Mouse (Mus musculus): Measurements from ENCODE around the gene Teddm3. TPM values are rescaled to one million over a fixed set of nuclear protein-coding genes. Genes with fewer than 3 reads are reported as not detected.
"Not testable (repeated sequence)": the region's sequence is repeated elsewhere in the genome, so short reads cannot be mapped to it uniquely, and the experiment has no call there.

Teddm3 gene
- polyA plus RNA-seq (2015; fragmentation: Nextera tagmentation; extraction: Ambion mirVana): 15.9 and 17.6 TPM in 2 replicates

GRCm38 (mm10) chr16:21153900-21154299 is at the start of gene Teddm3:
Teddm3 (minus strand) TSS chr16:21154000.
- not testable (repeated sequence) for H3K27ac ChIP-seq; H3K4me1 ChIP-seq; H3K27me3 ChIP-seq; H3K9me3 ChIP-seq; H3K4me2 ChIP-seq; H3K4me3 ChIP-seq; H3K36me3 ChIP-seq; ATAC-seq (ENCODE audit: insufficient number of reproducible peaks, low FRiP score, low TSS enrichment, low read depth); H3K9ac ChIP-seq
- no CpG with 5 or more reads among the region's 2 CpGs for WGBS

DNA sequence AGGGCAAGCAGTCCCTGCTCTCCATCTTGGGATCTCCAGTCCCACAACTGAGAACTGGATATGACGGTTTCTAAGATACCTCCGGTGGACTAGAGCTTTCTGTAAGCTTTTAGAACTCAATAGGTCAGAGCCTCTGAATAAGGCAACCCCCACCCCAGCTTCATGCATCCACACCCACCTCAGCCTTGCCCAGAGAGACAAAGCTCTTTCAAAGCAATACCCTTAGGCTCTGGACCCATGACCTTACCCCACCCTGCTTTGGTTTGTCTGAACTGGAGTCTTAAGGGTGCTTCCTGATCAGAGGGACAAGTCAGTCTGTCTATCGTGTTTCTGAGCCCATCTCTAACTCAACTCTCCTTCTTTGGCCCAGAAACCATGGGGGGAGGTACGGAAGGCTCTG is 48.9 kb upstream of the Teddm3 start:
- Histone ChIP-seq H3K27me3 (no peaks in the 10 kb centered on the region), H3K4me3 (no peak overlapping the region), H3K36me3 (no peaks in the 10 kb centered on the region), H3K4me2 (no peak overlapping the region), H3K27ac (no peak overlapping the region), H3K9me3 (no peaks in the 10 kb centered on the region), H3K4me1 (peaks cover 19% of the 10 kb centered on the region), H3K9ac (no peak overlapping the region)
- ATAC-seq (ENCODE audit: insufficient number of reproducible peaks, low FRiP score, low TSS enrichment, low read depth): no peak
- 86% methylated on average over 4 of the region's 4 CpGs for WGBS

DNA sequence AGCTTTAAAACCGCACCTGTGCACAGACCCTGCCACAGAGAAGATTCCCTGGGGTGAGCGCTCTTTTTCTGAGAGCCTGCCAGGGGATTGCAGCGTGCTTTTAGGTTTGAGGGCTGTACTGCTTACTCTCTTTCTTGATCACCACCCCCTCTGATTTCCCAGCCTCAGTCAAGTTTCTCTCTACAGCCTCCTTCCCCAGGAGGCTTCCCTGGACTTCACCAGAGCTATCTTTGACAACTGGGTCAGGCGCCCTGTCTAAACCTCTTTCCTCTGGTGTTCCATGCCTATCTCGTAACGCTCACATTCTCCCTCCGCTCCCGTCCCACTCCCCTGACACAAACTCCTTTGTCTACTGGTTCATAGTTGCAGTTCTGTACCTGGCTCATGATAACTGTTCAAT is 45.6 kb upstream of the Teddm3 start:
- no peak overlapping the region for H3K9ac ChIP-seq
- ATAC-seq (ENCODE audit: insufficient number of reproducible peaks, low FRiP score, low TSS enrichment, low read depth): no peak
- 68% methylated on average over 8 of the region's 8 CpGs for WGBS
- H3K36me3 ChIP-seq: no peaks in the 10 kb centered on the region
- 0 out of 2 replicates have a peak, but pooled peaks cover 3% of the 10 kb centered on the region for H3K4me1 ChIP-seq
- H3K9me3 ChIP-seq: no peaks in the 10 kb centered on the region
- no peak overlapping the region for H3K27ac ChIP-seq
- no peak overlapping the region for H3K4me3 ChIP-seq
- no peaks in the 10 kb centered on the region for H3K27me3 ChIP-seq
- H3K4me2 ChIP-seq: no peak overlapping the region

DNA sequence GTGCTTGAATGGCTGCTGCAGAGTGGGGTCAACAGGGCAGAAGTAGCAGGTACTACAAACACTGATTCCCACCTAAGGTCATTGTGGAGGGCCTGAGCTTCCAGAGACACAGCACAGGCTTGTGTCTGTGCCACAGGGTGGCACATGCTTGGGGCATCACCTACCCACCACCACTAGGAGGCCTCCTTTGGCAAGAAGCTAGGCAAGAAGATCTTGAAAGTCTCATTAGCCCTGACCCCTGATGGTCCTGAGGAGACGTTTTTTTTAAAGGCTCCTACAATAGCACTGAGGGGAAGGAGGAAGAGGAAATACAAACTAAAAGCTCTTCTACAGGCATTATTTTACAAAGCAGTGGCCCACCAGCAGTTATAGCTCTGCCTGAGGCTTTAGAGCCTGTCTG is 44.7 kb upstream of the Teddm3 start:
- H3K4me3 ChIP-seq: no peak overlapping the region
- WGBS: 16% methylated on average over 1 of the region's 1 CpGs

GRCm38 (mm10) chr16:21198006-21198405 is 44.2 kb upstream of the Teddm3 start:
- H3K4me3 ChIP-seq: no peak overlapping the region
- no peaks in the 10 kb centered on the region for H3K9me3 ChIP-seq
- H3K4me2 ChIP-seq: no peak overlapping the region
- no peak for ATAC-seq (ENCODE audit: insufficient number of reproducible peaks, low FRiP score, low TSS enrichment, low read depth)
- no peaks in the 10 kb centered on the region for H3K27me3 ChIP-seq
- 91% methylated on average over 7 of the region's 7 CpGs for WGBS
- H3K9ac ChIP-seq: no peak overlapping the region
- H3K36me3 ChIP-seq: no peaks in the 10 kb centered on the region
- H3K27ac ChIP-seq: no peak overlapping the region
- no peaks in the 10 kb centered on the region for H3K4me1 ChIP-seq

More for the DNA sequence above, 44.7 kb upstream of the Teddm3 start:
- no peak overlapping the region for H3K4me2 ChIP-seq
- no peaks in the 10 kb centered on the region for H3K4me1 ChIP-seq
- no peaks in the 10 kb centered on the region for H3K9me3 ChIP-seq
- no peak overlapping the region for H3K27ac ChIP-seq
- ATAC-seq (ENCODE audit: insufficient number of reproducible peaks, low FRiP score, low TSS enrichment, low read depth): no peak
- H3K27me3 ChIP-seq: no peaks in the 10 kb centered on the region
- no peak overlapping the region for H3K9ac ChIP-seq
- H3K36me3 ChIP-seq: no peaks in the 10 kb centered on the region

DNA sequence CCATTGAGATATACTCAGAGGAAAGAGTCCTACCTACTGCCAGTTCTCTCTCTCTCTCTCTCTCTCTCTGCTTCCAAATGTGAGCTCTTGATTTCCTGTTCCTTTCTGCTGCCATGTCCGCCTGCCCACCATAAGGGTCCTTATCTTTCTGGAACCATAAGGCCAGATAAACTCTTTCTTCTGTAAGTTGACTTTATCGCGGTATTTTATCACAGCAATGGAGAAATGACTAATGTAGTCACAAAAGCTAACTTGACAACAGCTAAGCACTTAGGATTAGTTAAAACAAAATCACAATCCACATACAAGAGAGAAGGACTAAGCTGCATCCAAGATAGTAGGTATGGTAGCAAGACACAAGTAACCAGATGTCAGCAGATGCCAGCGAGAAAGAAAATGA is 43.7 kb upstream of the Teddm3 start:
- Histone ChIP-seq H3K36me3 (no peaks in the 10 kb centered on the region), H3K9ac (no peak overlapping the region), H3K4me2 (no peak overlapping the region), H3K27ac (no peak overlapping the region), H3K4me3 (no peak overlapping the region), H3K9me3 (no peaks in the 10 kb centered on the region), H3K27me3 (no peaks in the 10 kb centered on the region), H3K4me1 (no peaks in the 10 kb centered on the region)
- WGBS: 86% methylated on average over 4 of the region's 4 CpGs
- no peak for ATAC-seq (ENCODE audit: insufficient number of reproducible peaks, low FRiP score, low TSS enrichment, low read depth)

DNA sequence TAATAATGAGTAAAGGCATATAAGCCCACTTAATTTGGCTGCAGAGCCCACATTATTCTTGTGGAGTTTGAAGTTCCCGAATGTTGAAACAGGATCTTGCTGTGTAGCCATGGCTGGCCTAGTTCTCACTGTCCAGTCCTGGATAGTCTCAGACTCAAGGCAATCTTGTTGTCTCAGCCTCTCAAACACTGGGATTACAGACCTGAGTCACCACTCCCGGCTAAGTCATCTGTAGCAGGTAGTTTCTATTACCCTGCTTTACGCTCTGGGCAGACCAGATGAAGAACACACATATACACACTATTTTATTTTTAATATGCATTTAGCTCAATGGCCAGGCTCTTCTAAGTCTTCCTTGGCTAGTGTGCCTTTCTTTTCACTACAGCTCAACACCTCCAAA is 42.8 kb upstream of the Teddm3 start:
- H3K4me1 ChIP-seq: peaks cover 6% of the 10 kb centered on the region
- no peak overlapping the region for H3K4me2 ChIP-seq
- no peaks in the 10 kb centered on the region for H3K36me3 ChIP-seq
- H3K9me3 ChIP-seq: no peaks in the 10 kb centered on the region
- no peak for ATAC-seq (ENCODE audit: insufficient number of reproducible peaks, low FRiP score, low TSS enrichment, low read depth)
- H3K27ac ChIP-seq: no peak overlapping the region
- no peak overlapping the region for H3K9ac ChIP-seq
- 79% methylated on average over 3 of the region's 3 CpGs for WGBS
- H3K27me3 ChIP-seq: no peaks in the 10 kb centered on the region
- H3K4me3 ChIP-seq: no peak overlapping the region

DNA sequence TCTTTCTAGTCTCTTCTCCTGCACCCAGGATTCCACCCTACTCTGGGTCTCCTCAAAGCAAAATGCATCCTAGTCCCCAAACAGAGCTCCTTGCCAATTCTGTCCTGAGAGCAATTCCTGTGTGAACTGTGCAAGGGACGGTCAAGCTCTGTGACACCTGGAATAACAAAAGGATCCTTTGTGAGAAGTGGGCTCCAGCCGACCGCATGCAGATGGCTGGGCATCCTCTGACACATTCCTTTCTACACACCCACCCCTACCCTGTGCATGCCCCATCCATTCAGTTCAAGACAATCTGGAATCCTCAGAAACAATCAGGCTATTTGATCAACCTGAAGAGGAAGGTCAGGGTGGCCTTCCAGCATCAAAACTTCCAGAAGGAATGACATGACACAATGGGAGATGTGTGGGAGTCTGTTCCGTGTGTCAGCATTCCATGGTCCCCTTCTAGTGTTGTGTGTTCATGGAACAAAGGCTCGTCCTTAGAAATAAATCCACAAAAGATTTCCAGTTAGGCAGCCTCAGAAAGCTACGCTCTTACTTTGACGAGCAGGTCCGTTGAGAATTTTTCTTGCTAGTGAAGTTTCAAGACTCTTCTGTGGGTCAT is 41.6 kb upstream of the Teddm3 start:
- Histone ChIP-seq H3K9me3 (no peaks in the 10 kb centered on the region), H3K36me3 (no peaks in the 10 kb centered on the region), H3K27me3 (no peaks in the 10 kb centered on the region), H3K27ac (no peak overlapping the region), H3K9ac (no peak overlapping the region), H3K4me2 (no peak overlapping the region), H3K4me3 (no peak overlapping the region), H3K4me1 (peaks cover 9% of the 10 kb centered on the region)
- no peak for ATAC-seq (ENCODE audit: insufficient number of reproducible peaks, low FRiP score, low TSS enrichment, low read depth)
- 71% methylated on average over 8 of the region's 8 CpGs for WGBS

GRCm38 (mm10) chr16:21194182-21194581 is 40.4 kb upstream of the Teddm3 start:
- no peak overlapping the region for H3K9ac ChIP-seq
- H3K9me3 ChIP-seq: no peaks in the 10 kb centered on the region
- no peaks in the 10 kb centered on the region for H3K36me3 ChIP-seq
- no peak overlapping the region for H3K4me3 ChIP-seq
- no peaks in the 10 kb centered on the region for H3K27me3 ChIP-seq
- 80% methylated on average over 12 of the region's 12 CpGs for WGBS
- H3K27ac ChIP-seq: no peak overlapping the region
- H3K4me1 ChIP-seq: peaks cover 9% of the 10 kb centered on the region
- no peak overlapping the region for H3K4me2 ChIP-seq
- no peak for ATAC-seq (ENCODE audit: insufficient number of reproducible peaks, low FRiP score, low TSS enrichment, low read depth)

- ATAC-seq (ENCODE audit: insufficient number of reproducible peaks, low FRiP score, low TSS enrichment, low read depth): no peak
- WGBS: 37% methylated on average over 7 of the region's 7 CpGs
- H3K9me3 ChIP-seq: no peaks in the 10 kb centered on the region
- no peak overlapping the region for H3K9ac ChIP-seq
- H3K4me2 ChIP-seq: no peak overlapping the region
- no peaks in the 10 kb centered on the region for H3K36me3 ChIP-seq
- no peaks in the 10 kb centered on the region for H3K27me3 ChIP-seq
- peaks cover 9% of the 10 kb centered on the region for H3K4me1 ChIP-seq
- no peak overlapping the region for H3K27ac ChIP-seq
- H3K4me3 ChIP-seq: no peak overlapping the region
Observed at GRCm38 (mm10) chr16:21192509-21193354, 38.9 kb upstream of the Teddm3 start.

DNA sequence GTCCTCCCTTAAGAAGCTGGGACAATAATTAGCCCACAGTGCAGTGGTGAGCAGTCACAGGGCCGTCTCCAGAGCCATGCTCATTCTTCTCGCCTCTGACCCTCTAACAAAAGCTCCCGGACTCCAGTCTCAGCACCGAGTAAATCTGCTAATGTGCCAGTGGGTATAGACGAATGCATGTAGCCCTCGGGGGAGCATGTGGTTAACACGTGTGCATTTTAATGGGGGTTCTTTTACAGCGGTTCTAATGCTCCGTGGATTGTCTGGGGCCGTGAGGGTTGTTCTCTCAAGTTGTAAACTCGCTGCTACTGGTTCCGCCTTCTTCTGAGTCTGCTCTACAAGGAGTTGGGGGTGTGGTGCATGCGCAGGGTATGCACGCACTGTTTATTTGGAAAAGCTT is 37.8 kb upstream of the Teddm3 start:
- no peaks in the 10 kb centered on the region for H3K9me3 ChIP-seq
- ATAC-seq (ENCODE audit: insufficient number of reproducible peaks, low FRiP score, low TSS enrichment, low read depth): no peak
- no peak overlapping the region for H3K4me2 ChIP-seq
- no peak overlapping the region for H3K4me3 ChIP-seq
- H3K9ac ChIP-seq: no peak overlapping the region
- H3K27me3 ChIP-seq: no peaks in the 10 kb centered on the region
- H3K36me3 ChIP-seq: no peaks in the 10 kb centered on the region
- H3K27ac ChIP-seq: no peak overlapping the region
- 27% methylated on average over 14 of the region's 14 CpGs for WGBS
- H3K4me1 ChIP-seq: peaks cover 9% of the 10 kb centered on the region

DNA sequence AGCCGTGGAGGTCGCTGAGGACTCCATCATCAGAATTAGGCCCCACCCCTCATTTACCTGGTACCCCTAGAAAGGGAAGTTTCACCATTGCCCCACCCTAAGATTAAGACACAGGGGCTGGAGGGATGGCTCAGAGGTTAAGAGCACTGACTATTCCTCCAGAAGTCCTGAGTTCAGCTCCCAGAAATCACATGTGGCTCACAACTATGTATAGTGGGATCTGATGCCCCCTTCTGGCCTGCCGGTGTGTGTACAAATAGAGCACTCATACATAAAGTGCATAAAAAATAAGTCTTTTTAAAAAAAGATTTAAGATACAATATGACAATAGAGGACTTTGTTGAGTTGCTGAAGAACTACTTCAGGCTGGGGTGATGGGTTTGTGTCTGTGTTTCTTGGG is 34.5 kb upstream of the Teddm3 start:
- Histone ChIP-seq H3K9me3 (no peaks in the 10 kb centered on the region), H3K4me1 (peaks cover 9% of the 10 kb centered on the region), H3K27me3 (no peaks in the 10 kb centered on the region), H3K27ac (no peak overlapping the region), H3K4me2 (no peak overlapping the region), H3K36me3 (no peaks in the 10 kb centered on the region), H3K9ac (no peak overlapping the region), H3K4me3 (no peak overlapping the region)
- 82% methylated on average over 3 of the region's 3 CpGs for WGBS
- ATAC-seq (ENCODE audit: insufficient number of reproducible peaks, low FRiP score, low TSS enrichment, low read depth): no peak

All from limb, embryonic 15.5 days (tissue).